Mouse (Mus musculus) spleen, postnatal 14 days (tissue): Measurements from ENCODE around the gene Prnp.

Source experiments
- DNase-seq, 2 experiments: peaks; one replicate each; pipeline ENCODE4 v3.0.0; 2021 to 2022; ENCODE audit warnings: low spot score in 2 of 2

The Prnp gene

DNA sequence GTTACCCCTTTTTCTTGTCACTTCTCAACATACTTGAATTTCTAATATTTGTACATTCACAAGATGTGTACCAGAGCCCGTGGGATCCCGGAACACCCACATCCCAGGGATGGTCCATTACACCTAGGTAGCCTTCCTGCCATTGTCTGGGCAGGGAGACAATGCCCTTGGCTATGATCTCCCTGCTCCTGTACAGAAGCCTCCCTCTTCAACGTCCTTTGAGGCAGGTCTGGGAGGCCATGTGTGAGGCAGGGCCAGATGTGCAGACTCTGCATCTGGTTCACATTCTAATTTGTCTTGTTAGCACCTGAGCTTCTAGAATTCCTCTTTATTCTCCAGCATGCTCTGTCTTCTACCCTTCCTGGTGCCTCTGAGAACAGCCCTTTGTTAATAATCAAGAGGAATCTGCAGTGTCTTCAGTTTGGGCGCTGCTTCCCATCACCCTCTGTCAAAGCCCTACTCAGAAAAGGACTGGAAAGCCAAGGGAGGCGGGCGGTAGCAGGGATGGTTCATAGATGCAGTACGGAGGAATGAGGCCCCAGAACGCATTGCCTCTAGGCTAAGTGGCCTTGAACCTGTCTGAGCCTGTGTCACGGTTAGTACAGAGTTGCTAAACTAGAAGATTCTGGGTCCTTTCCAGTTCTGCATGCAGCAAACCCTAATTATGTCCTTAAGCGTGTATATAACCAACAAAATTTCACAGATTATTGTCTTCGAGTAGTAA, 39.4 kb downstream of the Prnp start:
- no peak for DNase-seq

DNA sequence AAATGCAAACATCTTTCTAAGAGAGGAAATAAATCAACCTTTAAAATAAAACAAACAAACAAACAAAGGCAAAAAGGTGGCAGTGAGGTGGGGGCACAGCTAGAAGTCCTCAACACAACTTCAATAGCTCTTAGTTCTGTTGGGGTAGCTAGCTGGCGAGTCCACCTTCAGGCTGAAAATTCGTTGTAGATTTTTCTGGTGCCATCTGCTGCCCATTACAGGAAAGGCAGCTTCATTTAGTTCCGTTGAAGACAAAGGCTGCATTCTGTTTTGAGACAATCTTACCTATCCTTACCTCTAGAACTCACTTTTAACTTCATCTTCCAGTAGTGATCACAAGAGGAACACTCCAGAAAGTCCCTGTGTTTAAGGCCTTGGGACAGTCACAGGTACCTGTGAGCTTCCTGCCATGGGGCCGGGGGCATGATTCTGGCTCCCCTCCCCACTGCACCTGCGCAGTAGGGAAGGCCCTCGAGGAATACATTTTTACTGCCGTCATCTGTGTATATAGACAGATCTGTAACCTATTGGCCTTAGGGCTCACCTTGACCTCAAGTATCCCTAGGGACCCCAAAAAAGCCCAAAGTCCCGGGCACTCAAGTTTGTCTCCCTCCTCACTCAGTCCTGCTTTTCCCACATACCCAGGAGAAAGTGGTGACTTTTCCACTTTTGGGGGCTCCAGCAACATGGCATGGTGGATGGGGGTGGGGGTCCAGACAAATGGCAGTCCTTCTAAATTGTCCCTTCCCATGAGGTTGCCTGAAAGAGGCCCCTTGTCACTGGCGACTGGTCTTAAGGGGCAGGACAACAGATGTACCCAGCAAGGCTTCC, 40.3 kb downstream of the Prnp start:
- DNase-seq = peak in 1 of 2 experiments; percentile 36

GRCm38 (mm10) chr2:131950598-131951095, 40.9 kb downstream of the Prnp start, which contains the start of gene Prnd:
Gene Prnd, plus strand, starts transcription at chr2:131950861.
- no peak for DNase-seq

- DNase-seq = no peak
Measured at GRCm38 (mm10) chr2:131952456-131952855, 42.7 kb downstream of the Prnp start.

- no peak for DNase-seq
Measured at GRCm38 (mm10) chr2:131952961-131953538, 43.3 kb downstream of the Prnp start.

- no peak for DNase-seq
Measured at GRCm38 (mm10) chr2:131953711-131954110, 44.0 kb downstream of the Prnp start.

DNA sequence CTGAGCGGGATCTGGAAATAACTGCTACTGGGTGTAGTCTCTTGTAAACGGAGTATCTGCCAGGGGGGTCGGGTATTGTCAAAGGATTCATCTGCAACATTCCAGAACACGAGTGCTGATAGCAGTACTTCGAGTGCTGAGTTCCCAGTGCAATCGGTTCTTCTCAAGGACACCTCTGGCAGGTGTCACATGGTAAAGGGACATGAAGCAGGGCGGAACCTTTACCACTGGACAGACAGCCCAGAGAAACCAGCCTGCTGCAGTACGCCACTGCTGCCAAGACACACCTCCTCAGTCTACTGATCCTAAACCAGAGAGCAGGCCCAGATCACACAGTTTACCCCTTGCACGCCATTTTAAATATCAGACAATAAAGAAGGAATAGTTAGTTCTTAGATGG, 45.1 kb downstream of the Prnp start:
- DNase-seq = no peak

DNA sequence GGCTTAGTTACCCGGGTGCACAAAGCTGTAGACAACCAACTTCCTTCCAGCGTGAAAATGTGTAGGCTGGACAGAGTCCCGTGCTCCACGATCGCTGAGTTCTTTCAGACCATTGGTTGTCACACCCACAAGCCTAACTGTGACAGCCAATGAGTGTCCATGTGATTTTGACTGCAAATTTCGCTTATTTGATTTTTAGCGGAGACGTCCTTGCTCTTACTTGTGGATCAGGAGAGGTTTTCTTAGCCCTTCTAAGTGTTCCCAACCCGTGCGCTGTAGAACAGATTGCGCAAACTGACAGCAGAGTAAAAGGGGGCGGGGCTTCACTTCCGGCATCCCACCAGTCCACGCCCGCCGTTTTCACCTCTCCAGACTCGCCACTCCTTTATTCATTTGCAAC, 45.5 kb downstream of the Prnp start:
- no peak for DNase-seq

DNA sequence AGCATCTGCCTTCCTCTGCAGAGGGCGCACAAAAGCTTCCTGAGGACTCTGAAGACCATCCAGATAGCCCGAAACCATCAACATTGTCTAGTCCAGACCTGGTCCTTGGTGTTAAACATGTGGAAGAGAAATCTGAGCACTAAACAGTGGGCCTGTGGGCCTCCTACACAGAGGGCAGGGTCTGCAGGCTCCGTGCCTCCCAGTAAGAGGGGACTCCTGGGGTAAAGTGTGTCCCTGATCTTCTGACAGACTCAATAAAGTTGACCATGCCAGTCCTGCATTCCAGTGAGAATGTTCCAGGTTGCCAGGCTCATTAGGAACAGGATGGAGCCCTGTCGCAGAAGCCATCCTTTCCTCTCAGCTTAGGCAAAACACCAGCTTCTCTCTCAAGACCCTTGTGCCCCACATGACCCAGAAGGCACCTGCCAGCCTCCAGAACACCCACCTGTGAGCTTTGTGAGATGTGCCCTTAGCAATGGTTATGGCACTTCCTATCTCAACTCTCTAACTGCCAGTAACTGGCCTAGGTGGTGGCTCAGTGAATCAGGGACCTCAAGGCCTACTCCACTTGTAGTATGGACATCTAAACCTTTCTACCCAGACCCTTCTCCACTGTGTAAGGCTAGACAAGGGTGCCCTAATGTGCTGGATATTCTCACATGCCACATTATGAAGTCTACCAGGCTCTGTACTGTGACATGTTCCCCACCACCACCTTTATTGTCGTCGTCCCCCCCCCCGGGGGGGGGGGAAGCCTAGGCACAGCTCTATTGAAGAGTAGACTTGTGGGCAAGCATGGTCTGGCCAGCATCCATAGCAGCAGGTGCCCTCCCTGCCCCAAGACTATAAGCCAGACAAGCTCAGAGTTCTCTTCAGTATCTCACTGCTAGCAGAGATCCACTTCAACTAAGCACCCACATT, 46.9 kb downstream of the Prnp start:
- no peak for DNase-seq

DNA sequence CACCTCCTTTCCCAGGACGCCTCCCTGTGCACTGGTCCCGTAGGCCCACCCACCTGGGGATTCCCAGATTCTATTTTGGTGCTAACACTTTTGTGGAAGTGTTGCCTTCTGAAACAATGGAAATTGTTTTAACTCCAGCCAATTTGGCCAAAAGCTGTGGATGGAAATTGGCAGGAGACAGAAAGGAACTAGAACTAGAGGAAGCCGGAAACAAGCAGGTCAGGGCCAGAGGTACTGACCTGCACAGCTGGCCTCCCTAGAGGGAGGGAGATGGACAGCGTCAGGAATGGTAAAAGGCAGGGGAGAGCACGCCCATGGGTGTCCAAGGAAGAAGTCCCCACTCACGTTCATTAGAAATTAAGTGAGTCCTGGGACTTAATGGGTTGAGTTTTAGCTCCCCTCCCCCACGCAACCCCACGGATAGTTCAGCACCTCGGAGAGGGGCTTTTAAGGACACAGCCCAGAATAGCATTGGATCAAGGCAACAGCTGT, 48.0 kb downstream of the Prnp start:
- no peak for DNase-seq

- no peak for DNase-seq
Measured at GRCm38 (mm10) chr2:131961671-131962070, 51.9 kb downstream of the Prnp start.

DNA sequence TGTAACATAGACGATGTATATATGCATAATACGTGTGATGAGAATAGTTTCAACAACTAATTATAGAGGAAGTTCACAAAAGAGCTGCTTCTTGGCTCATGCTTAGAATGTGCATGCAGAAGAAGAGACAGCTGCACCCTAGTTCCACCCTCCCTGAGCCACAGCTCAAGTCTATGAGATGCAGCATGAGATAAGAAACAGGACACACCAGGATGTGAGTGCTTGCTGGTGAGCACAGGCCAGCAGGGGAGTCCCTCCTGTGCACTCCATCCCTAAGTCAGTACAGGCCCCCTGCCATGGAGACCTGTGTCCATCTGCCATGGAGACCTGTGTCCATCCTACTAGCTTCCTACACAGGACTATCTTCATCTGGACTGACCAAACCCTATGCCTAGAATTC, 60.9 kb downstream of the Prnp start:
- no peak for DNase-seq

DNA sequence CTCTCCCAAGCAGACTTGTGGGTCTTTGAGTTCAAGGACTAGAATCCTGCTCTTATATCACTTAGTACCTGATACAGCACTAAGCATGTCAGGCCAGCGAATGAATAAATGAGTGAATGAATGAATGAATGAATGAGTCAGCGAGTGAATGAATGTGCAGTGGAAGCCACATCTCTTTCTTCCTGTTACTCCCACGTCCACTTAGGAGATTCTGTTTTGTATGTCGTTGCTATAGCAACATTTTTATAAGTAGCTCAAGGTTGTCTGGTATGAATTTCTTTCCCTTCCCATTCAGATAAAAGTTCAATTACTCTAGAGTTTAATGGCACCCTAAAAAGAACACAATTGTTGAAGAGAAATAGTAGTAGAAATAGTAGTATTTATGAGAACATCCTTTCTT, 61.4 kb downstream of the Prnp start:
- DNase-seq = no peak

- DNase-seq = no peak
Measured at GRCm38 (mm10) chr2:131976663-131977062, 66.9 kb downstream of the Prnp start.

GRCm38 (mm10) chr2:131980866-131981265, 71.1 kb downstream of the Prnp start:
- DNase-seq = no peak

DNA sequence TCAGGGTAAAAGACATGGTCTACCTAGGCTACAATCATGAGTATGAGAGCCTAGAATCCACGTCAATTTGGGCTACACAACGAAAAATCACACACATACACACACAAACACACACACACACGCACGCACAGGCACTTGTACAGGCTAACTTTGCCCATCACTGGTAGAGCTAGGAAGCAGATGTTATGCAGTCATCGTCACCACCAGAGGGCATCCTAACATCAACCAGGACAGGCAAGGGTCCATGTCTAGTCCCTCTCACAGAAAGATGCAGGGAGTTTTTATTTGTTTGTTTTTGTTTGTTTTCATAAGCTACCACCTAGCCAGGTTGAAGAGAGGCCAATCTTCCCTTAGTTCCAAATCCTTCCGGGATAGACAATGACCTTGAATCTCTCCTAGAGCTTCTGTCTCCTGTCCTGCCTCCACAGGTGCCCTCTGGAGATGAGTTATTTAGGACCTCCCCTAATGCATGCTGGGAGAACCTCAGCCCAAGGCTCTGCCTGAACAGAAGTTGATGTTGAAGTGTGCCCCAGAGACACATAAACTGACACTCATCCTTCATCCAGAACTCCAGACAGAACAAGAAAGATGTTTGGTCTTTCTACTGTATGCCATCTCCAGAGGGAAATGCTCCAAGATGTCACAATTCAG, 72.9 kb downstream of the Prnp start:
- DNase-seq = peak in 1 of 2 experiments; percentile 53

DNA sequence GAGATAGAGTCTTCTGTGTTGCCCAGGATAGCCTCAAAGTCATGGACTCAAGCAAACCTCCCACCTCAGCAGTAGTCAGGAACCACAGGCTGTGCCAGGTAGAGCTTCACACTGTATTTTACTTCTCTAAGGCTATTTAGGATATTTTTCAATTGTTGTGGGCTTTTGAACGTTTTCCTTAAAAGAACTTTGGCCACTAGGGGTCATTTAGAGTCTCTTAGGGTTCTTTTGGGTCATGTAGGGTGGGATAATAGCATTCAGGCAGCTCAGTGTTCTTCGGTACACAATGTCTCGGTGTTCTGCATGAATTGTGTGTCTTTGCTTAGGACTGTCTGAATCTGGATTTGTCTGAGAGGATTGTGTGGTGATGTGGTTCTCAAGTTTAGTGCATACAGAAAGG, 78.2 kb downstream of the Prnp start:
- no peak for DNase-seq
